Mouse (Mus musculus): ENCODE results near the gene Hdgfl3. TPM values are rescaled to one million over a fixed set of nuclear protein-coding genes. Genes with fewer than 3 reads are reported as not detected.

The Hdgfl3 gene
- total and polyA plus RNA-seq, 3 experiments: 0.26 TPM; not detected in 2

GRCm38 (mm10) chr7:81847777-81848176 lies 86.5 kb downstream of the Hdgfl3 start:
- H3K9ac ChIP-seq (ENCODE audit: control insufficient read depth, low read depth, low read length, poor library complexity, severe bottlenecking): no peak overlapping the region
- H3K79me2 ChIP-seq (ENCODE audit: control insufficient read depth, insufficient read depth, low read length, poor library complexity): no peaks in the 10 kb centered on the region
- TF ChIP-seq ZC3H11A (IDR thresholded peaks at IDR 0.05; ENCODE audit: low read depth, low read length) (no peak), MYB (IDR thresholded peaks at IDR 0.05; ENCODE audit: low read depth, low read length) (no peak), KAT2A (conservative IDR thresholded peaks at IDR 0.05; ENCODE audit: low read depth, low read length) (no peak), JUND (IDR thresholded peaks at IDR 0.05; ENCODE audit: low read depth, low read length) (no peak), BHLHE40 (IDR thresholded peaks at IDR 0.05; ENCODE audit: borderline replicate concordance, low read depth, low read length) (no peak)
- H3K4me3 ChIP-seq (ENCODE audit: control insufficient read depth in 1 of 2, insufficient read depth in 1 of 2, low read depth in 2 of 2, low read length in 2 of 2): no peak overlapping the region
- no peaks in the 10 kb centered on the region for H3K4me1 ChIP-seq (ENCODE audit: control insufficient read depth in 1 of 2, insufficient read depth in 2 of 2, low read length in 2 of 2)
- no peaks in the 10 kb centered on the region for H3K9me3 ChIP-seq (replicated peaks; ENCODE audit: insufficient read depth, low read length)
- no peak overlapping the region for H3K27ac ChIP-seq (ENCODE audit: control insufficient read depth, low read depth, low read length)
- no peaks in the 10 kb centered on the region for H3K36me3 ChIP-seq (ENCODE audit: control insufficient read depth in 1 of 2, insufficient read depth in 2 of 2, low read length in 2 of 2)
- H3K27me3 ChIP-seq (ENCODE audit: control insufficient read depth in 1 of 2, insufficient read depth in 2 of 2, low read length in 2 of 2): no peaks in the 10 kb centered on the region
- DNase-seq (ENCODE audit: low read depth, low spot score): no peak

DNA sequence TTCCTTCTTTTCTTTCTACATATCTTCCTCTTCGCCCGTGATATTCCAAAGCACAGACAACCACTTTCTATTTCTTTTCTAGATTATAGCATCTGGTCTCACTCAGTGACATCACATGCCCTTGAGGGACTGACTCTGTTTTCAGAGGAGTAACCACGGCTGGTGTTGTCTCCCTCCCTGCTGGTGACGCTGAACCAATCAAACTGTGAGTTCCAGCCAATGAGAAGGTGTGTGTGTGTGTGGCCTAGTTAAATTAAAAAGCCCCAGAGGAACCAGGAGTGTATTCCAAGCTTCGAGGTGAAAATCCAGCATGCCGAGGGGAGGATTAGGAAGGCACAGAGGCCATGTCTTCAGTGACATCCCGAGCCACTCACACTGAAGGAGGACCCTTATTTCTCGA lies 87.3 kb downstream of the Hdgfl3 start:
- Histone ChIP-seq H3K79me2 (ENCODE audit: control insufficient read depth, insufficient read depth, low read length, poor library complexity) (no peaks in the 10 kb centered on the region), H3K27me3 (ENCODE audit: control insufficient read depth in 1 of 2, insufficient read depth in 2 of 2, low read length in 2 of 2) (no peaks in the 10 kb centered on the region), H3K36me3 (ENCODE audit: control insufficient read depth in 1 of 2, insufficient read depth in 2 of 2, low read length in 2 of 2) (no peaks in the 10 kb centered on the region), H3K27ac (ENCODE audit: control insufficient read depth, low read depth, low read length) (no peak overlapping the region), H3K9me3 (replicated peaks; ENCODE audit: insufficient read depth, low read length) (no peaks in the 10 kb centered on the region), H3K4me3 (ENCODE audit: control insufficient read depth in 1 of 2, insufficient read depth in 1 of 2, low read depth in 2 of 2, low read length in 2 of 2) (no peak overlapping the region), H3K9ac (ENCODE audit: control insufficient read depth, low read depth, low read length, poor library complexity, severe bottlenecking) (no peak overlapping the region), H3K4me1 (ENCODE audit: control insufficient read depth in 1 of 2, insufficient read depth in 2 of 2, low read length in 2 of 2) (no peaks in the 10 kb centered on the region)
- TF ChIP-seq MAX (IDR thresholded peaks at IDR 0.05; ENCODE audit: low read length) (no peak), SMC3 (IDR thresholded peaks at IDR 0.05; ENCODE audit: low read depth, low read length) (no peak), POLR2AphosphoS5 (IDR thresholded peaks at IDR 0.05; ENCODE audit: borderline replicate concordance, low read depth, low read length) (no peak), ZC3H11A (IDR thresholded peaks at IDR 0.05; ENCODE audit: low read depth, low read length) (no peak), BHLHE40 (IDR thresholded peaks at IDR 0.05; ENCODE audit: borderline replicate concordance, low read depth, low read length) (no peak), CHD2 (IDR thresholded peaks at IDR 0.05; ENCODE audit: low read length) (no peak), JUND (IDR thresholded peaks at IDR 0.05; ENCODE audit: low read depth, low read length) (no peak), EP300 (IDR thresholded peaks at IDR 0.05; ENCODE audit: low read depth in 1 of 2, low read length in 2 of 2) (no peak), GABPA (IDR thresholded peaks at IDR 0.05; ENCODE audit: low read depth, low read length) (no peak), RAD21 (IDR thresholded peaks at IDR 0.05; ENCODE audit: low read depth, low read length) (no peak), E2F4 (IDR thresholded peaks at IDR 0.05; ENCODE audit: borderline replicate concordance, low read depth, low read length) (no peak), USF2 (IDR thresholded peaks at IDR 0.05; ENCODE audit: borderline replicate concordance in 1 of 2, insufficient read depth in 1 of 2, low read depth in 1 of 2, low read length in 2 of 2) (no peak)
- no peak for DNase-seq (ENCODE audit: low read depth, low spot score)

- no peak for TF ChIP-seq NRF1 (IDR thresholded peaks at IDR 0.05; ENCODE audit: insufficient read depth, low read depth, low read length, poor library complexity, severe bottlenecking)
- TF ChIP-seq MAFK (IDR thresholded peaks at IDR 0.05; ENCODE audit: borderline replicate concordance, low read depth, low read length): no peak
- no peak for TF ChIP-seq KAT2A (conservative IDR thresholded peaks at IDR 0.05; ENCODE audit: low read depth, low read length)
- no peak for TF ChIP-seq SMC3 (IDR thresholded peaks at IDR 0.05; ENCODE audit: low read depth, low read length)
- TF ChIP-seq TBP (IDR thresholded peaks at IDR 0.05; ENCODE audit: low read depth, low read length): no peak
Measured at GRCm38 (mm10) chr7:81846008-81846407, 88.3 kb downstream of the Hdgfl3 start.

More at GRCm38 (mm10) chr7:81846008-81846407, 88.3 kb downstream of the Hdgfl3 start:
- Histone ChIP-seq H3K9ac (ENCODE audit: control insufficient read depth, low read depth, low read length, poor library complexity, severe bottlenecking) (no peak overlapping the region), H3K79me2 (ENCODE audit: control insufficient read depth, insufficient read depth, low read length, poor library complexity) (no peaks in the 10 kb centered on the region), H3K36me3 (ENCODE audit: control insufficient read depth in 1 of 2, insufficient read depth in 2 of 2, low read length in 2 of 2) (no peaks in the 10 kb centered on the region), H3K9me3 (replicated peaks; ENCODE audit: insufficient read depth, low read length) (no peaks in the 10 kb centered on the region), H3K4me3 (ENCODE audit: control insufficient read depth in 1 of 2, insufficient read depth in 1 of 2, low read depth in 2 of 2, low read length in 2 of 2) (no peak overlapping the region), H3K27me3 (ENCODE audit: control insufficient read depth in 1 of 2, insufficient read depth in 2 of 2, low read length in 2 of 2) (peaks cover 0 to 2% of the 10 kb centered on the region in 2 experiments; a peak in 1 of 4 replicates), H3K4me1 (ENCODE audit: control insufficient read depth in 1 of 2, insufficient read depth in 2 of 2, low read length in 2 of 2) (no peaks in the 10 kb centered on the region), H3K27ac (ENCODE audit: control insufficient read depth, low read depth, low read length) (no peak overlapping the region)
- no peak for DNase-seq (ENCODE audit: low read depth, low spot score)

Measured in MEL (cell line).